Mouse (Mus musculus): ENCODE results near the gene Olfr629.

DNA sequence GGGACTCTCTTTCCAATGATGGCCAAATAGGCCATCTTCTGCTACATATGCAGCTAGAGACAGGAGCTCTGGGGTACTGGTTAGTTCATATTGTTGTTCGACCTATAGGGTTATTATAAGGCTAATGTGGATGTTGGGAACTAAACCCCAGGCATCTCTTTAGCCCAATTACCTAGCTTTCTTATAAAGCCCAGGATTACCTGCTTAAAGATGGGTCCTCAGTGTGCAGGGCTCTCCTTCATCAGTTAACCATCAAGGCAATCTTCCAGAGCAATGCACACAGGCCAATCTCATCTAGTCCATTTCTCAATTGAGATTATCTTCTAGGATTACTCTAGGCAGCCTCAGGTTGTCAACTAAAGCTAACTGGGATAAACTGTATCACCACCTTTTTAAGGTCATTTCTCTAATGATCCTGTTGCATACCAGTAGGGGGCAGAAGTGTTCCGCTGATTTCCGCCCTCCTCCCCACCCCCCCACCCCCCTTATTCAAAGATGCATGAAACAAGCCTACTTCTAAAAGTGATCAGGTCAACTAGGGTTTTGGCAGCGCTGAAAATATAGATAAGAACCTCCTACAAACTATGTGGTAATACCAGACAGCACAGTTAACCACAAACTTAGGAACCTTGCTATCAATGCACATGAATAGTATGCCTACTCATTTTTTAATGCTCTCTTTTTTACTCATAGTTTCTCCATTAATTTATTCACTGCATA is 48.1 kb upstream of the Olfr629 start:
- TF ChIP-seq CTCF (IDR thresholded peaks at IDR 0.05; ENCODE audit: borderline replicate concordance, insufficient read depth, low read depth, low read length), result no peak
- no peak for TF ChIP-seq POLR2A (IDR thresholded peaks at IDR 0.05; ENCODE audit: borderline replicate concordance, insufficient read depth, low read length)
